Mouse (Mus musculus) ES-E14 (cell line): ENCODE measurements around the gene Col24a1. TPM values are rescaled to one million over a fixed set of nuclear protein-coding genes. Genes with fewer than 3 reads are reported as not detected.
"Not testable (repeated sequence)": the region's sequence is repeated elsewhere in the genome, so short reads cannot be mapped to it uniquely, and the experiment has no call there.

ENCODE experiments used
- DNase-seq: peaks from one replicate; pipeline ENCODE4 v3.0.0-alpha.2; 2013; ENCODE audit warnings: low read depth, low spot score
- H3K27ac ChIP-seq: 2 replicates; pipeline ENCODE4 v1.5.1; 2012; ENCODE audit warnings: low read depth, mild to moderate bottlenecking, low read length, moderate library complexity, mixed read lengths; ENCODE audit not compliant: poor library complexity, insufficient read depth, severe bottlenecking
- H3K36me3 ChIP-seq: 2 replicates; pipeline ENCODE4 v1.6.1; 2012; ENCODE audit warnings: mild to moderate bottlenecking, low read length, moderate library complexity, mixed read lengths; ENCODE audit not compliant: control insufficient read depth, poor library complexity, insufficient read depth, severe bottlenecking
- H3K4me1 ChIP-seq, 2 experiments: fragments of 150-350 bp in 1 of 2; sonication (generic) in 1 of 2; 2 replicates each; pipeline ENCODE4 v1.6.1; 2012; ENCODE audit warnings: low read length in 2 of 2, mild to moderate bottlenecking in 1 of 2, mixed read lengths in 1 of 2; ENCODE audit not compliant: control insufficient read depth in 2 of 2, insufficient read depth in 2 of 2, poor library complexity in 1 of 2
- H3K4me3 ChIP-seq, 2 experiments: fragments of 150-350 bp in 1 of 2; sonication (generic) in 1 of 2; 2 replicates each; pipeline ENCODE4 v1.5.1; 2012; ENCODE audit warnings: low read length in 2 of 2, low read depth in 1 of 2, mild to moderate bottlenecking in 1 of 2, mixed read lengths in 1 of 2; ENCODE audit not compliant: insufficient read depth in 1 of 2, poor library complexity in 1 of 2, severe bottlenecking in 1 of 2
- H3K9ac ChIP-seq: 2 replicates; pipeline ENCODE4 v1.6.1; 2012; ENCODE audit warnings: low read depth, mild to moderate bottlenecking, low read length, mixed read lengths; ENCODE audit not compliant: poor library complexity, insufficient read depth, severe bottlenecking
- H3K9me3 ChIP-seq: fragments of 150-350 bp; sonication (generic); 2 replicates; pipeline ENCODE4 v1.6.1; 2012; ENCODE audit warnings: low read depth, mild to moderate bottlenecking, low read length; ENCODE audit not compliant: control insufficient read depth, insufficient read depth
- CHD2 ChIP-seq: IDR thresholded peaks from 2 replicates; pipeline ENCODE4 v1.6.1; 2014; ENCODE audit warnings: mild to moderate bottlenecking, low read depth, low read length, inconsistent platforms
- HCFC1 ChIP-seq: IDR thresholded peaks from 2 replicates; pipeline ENCODE4 v1.6.1; 2012; ENCODE audit warnings: low read length, inconsistent platforms, borderline replicate concordance; ENCODE audit not compliant: insufficient read depth
- MAFK ChIP-seq: IDR thresholded peaks from 2 replicates; pipeline ENCODE4 v1.6.1; 2014; ENCODE audit warnings: mild to moderate bottlenecking, low read depth, low read length, inconsistent platforms; ENCODE audit not compliant: insufficient read depth
- ZC3H11A ChIP-seq: IDR thresholded peaks from 2 replicates; pipeline ENCODE4 v1.6.1; 2012; ENCODE audit warnings: low read depth, mild to moderate bottlenecking, inconsistent platforms, low read length, borderline replicate concordance
- ZNF384 ChIP-seq: IDR thresholded peaks from 2 replicates; pipeline ENCODE4 v1.6.1; 2012; ENCODE audit warnings: low read depth, low read length, inconsistent platforms
- in situ Hi-C, 2 experiments: fragments of 600-800 bp; cut with MboI; formaldehyde crosslinking; loops; one replicate each; pipeline ENCODE4 v1.15.1; 2025; ENCODE audit warnings: low sequenced_read_pairs in 2 of 2, inconsistent platforms in 1 of 2; ENCODE audit not compliant: unreplicated experiment in 2 of 2
- total RNA-seq: library from RNA; depleted of rRNA; stranded (reverse); fragments of 300-350 nt; gene quantifications from 2 replicates; pipeline ENCODE4 v1.2.3, GENCODE M21; 2012

Col24a1 gene
- total RNA-seq, 1 experiment, result 0.09 TPM

- H3K9ac ChIP-seq, result no peak overlapping the region
- no peak overlapping the region for H3K27ac ChIP-seq
- in situ Hi-C loops, result no loop called here
- no peak for TF ChIP-seq HCFC1
- no peak for TF ChIP-seq CHD2
- no peak for TF ChIP-seq ZNF384
- no peak for TF ChIP-seq MAFK
- no peak for TF ChIP-seq ZC3H11A
- no peaks in the 10 kb centered on the region for H3K4me1 ChIP-seq
- no peak overlapping the region for H3K4me3 ChIP-seq
- peak; percentile 15 for DNase-seq
- H3K9me3 ChIP-seq, result no peaks in the 10 kb centered on the region
- no peaks in the 10 kb centered on the region for H3K36me3 ChIP-seq
These were observed 150.0 kb downstream of the Col24a1 start for GRCm38 (mm10) chr3:145442268-145442667.

GRCm38 (mm10) chr3:145443167-145443566 is 150.9 kb downstream of the Col24a1 start:
- H3K9ac ChIP-seq, in situ Hi-C loops, H3K36me3 ChIP-seq, H3K4me1 ChIP-seq, H3K4me3 ChIP-seq, H3K9me3 ChIP-seq, DNase-seq: not testable (repeated sequence)
- peak overlapping the region; percentile 31; the same call in 1 of the 2 replicates for H3K27ac ChIP-seq

- TF ChIP-seq MAFK, result no peak
- TF ChIP-seq ZNF384, result no peak
- TF ChIP-seq CHD2, result no peak
- TF ChIP-seq ZC3H11A, result no peak
- no peak for TF ChIP-seq HCFC1
- H3K4me1 ChIP-seq, result no peaks in the 10 kb centered on the region
These were observed 164.8 kb downstream of the Col24a1 start for GRCm38 (mm10) chr3:145457039-145457438.

GRCm38 (mm10) chr3:145462351-145462750 is 170.1 kb downstream of the Col24a1 start:
- TF ChIP-seq ZNF384, result no peak
- Histone ChIP-seq H3K27ac (no peak overlapping the region), H3K4me1 (0 out of 4 replicates have a peak, but pooled peaks cover 0 to 2% of the 10 kb centered on the region in 2 experiments), H3K9ac (no peak overlapping the region), H3K9me3 (no peaks in the 10 kb centered on the region), H3K36me3 (no peaks in the 10 kb centered on the region), H3K4me3 (no peak overlapping the region)
- DNase-seq, result no peak
- in situ Hi-C loops, result no loop called here

More at GRCm38 (mm10) chr3:145457039-145457438, 164.8 kb downstream of the Col24a1 start:
- Histone ChIP-seq H3K27ac (no peak overlapping the region), H3K4me3 (no peak overlapping the region), H3K9me3 (no peaks in the 10 kb centered on the region), H3K9ac (no peak overlapping the region), H3K36me3 (no peaks in the 10 kb centered on the region)
- no peak for DNase-seq
- in situ Hi-C loops, result no loop called here

- H3K4me1 ChIP-seq, result 0 out of 4 replicates have a peak, but pooled peaks cover 0 to 2% of the 10 kb centered on the region in 2 experiments
- no peaks in the 10 kb centered on the region for H3K9me3 ChIP-seq
- no peak overlapping the region for H3K27ac ChIP-seq
- TF ChIP-seq HCFC1 (no peak), ZC3H11A (no peak), MAFK (no peak), ZNF384 (no peak), CHD2 (no peak)
- no peak overlapping the region for H3K4me3 ChIP-seq
- no peak for DNase-seq
- H3K36me3 ChIP-seq, result no peaks in the 10 kb centered on the region
- no peak overlapping the region for H3K9ac ChIP-seq
- in situ Hi-C loops, result no loop called here
These were observed 171.5 kb downstream of the Col24a1 start for GRCm38 (mm10) chr3:145463731-145464130.
